Mouse (Mus musculus) right cerebral cortex, postnatal 25 days (tissue): ENCODE measurements around the gene Cish.

Experiments
- DNase-seq: peaks from one replicate; pipeline ENCODE4 v3.0.0; 2022

Cish gene

DNA sequence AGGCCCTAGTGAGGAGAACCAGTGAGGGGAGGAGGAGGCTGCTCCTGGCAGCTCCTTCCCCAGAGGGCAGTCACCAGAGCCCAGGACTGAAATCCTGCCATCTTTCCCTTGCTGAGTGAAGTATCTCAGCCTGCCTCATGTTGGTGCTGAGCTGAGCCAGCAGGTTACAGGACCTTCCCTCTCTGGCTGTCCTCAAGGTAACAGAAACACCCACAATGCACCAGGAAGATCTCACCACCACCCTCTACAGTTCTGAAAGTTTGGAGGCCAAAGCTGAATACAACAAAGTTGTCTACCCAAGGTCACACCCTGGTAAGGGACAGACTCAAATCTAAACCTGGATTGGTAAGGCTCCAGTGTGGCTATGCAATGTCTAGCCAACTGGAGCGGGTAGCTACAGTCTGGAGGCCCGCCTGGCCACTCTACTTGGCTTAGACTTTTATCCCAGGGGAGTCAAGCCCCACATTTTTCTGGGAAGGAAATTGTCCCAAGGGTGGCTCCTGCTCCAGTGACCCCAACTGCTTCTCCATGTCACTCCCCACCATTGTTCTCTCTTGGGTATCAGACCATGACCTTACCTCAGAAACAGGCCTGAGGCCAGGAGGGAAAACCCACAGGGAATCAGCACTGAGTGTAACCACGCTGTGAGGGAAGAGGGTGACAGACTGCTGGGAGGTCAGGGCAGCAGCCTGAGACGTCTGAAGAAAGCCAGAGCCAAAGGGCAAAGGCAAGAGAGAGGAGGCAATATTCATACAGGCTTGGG, 29.2 kb downstream of the Cish start:
- no peak for DNase-seq

- no peak for DNase-seq
These were observed 30.1 kb downstream of the Cish start for GRCm38 (mm10) chr9:107325904-107326303.

- no peak for DNase-seq
These were observed 32.2 kb downstream of the Cish start for GRCm38 (mm10) chr9:107327879-107328620.

DNA sequence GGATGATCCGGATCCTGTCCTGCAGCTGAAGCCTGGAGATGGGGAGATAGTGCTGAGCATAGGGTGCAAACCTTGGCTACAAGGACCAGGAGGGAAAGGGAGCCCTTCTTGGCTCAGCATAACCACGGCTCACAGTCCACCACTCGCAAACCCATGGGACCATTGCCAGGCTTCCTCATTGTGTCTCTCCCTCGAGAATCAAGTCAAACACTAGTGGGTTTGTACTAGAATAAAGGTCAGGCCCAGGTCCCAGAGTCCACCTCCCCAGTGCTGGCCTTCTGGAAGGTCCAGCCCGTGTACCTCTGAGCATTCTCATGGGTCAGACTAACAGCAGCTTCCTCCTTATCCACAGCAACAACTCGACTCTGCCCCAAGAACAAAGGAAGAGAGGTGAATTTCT, 35.0 kb downstream of the Cish start:
- no peak for DNase-seq

- DNase-seq: no peak
These were observed 37.9 kb downstream of the Cish start for GRCm38 (mm10) chr9:107333686-107334085.

- DNase-seq: no peak
These were observed 38.5 kb downstream of the Cish start for GRCm38 (mm10) chr9:107334356-107334755.

- no peak for DNase-seq
These were observed 39.2 kb downstream of the Cish start for GRCm38 (mm10) chr9:107335046-107335445.

DNA sequence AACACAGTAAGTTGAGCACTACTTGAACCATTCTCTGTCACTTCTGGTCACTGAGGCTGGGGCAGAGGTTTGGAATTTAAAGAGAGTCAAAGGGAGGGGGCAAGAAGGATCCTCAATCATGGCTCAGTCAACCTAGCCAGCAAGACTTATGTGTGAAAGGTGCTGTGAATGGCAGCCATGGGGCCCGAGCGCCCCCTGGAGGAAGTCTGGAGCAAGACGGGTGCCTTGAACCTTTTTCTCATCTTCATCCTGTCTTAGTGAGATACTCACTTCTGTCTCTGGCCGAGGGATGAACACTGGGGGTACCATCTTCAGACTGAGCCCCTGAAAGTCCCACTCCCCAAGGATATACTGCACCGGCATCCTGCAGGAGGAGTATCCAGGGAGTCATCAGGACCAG, 40.1 kb downstream of the Cish start:
- peak; percentile 59 for DNase-seq

GRCm38 (mm10) chr9:107336386-107336785, 40.6 kb downstream of the Cish start:
- DNase-seq: no peak

DNA sequence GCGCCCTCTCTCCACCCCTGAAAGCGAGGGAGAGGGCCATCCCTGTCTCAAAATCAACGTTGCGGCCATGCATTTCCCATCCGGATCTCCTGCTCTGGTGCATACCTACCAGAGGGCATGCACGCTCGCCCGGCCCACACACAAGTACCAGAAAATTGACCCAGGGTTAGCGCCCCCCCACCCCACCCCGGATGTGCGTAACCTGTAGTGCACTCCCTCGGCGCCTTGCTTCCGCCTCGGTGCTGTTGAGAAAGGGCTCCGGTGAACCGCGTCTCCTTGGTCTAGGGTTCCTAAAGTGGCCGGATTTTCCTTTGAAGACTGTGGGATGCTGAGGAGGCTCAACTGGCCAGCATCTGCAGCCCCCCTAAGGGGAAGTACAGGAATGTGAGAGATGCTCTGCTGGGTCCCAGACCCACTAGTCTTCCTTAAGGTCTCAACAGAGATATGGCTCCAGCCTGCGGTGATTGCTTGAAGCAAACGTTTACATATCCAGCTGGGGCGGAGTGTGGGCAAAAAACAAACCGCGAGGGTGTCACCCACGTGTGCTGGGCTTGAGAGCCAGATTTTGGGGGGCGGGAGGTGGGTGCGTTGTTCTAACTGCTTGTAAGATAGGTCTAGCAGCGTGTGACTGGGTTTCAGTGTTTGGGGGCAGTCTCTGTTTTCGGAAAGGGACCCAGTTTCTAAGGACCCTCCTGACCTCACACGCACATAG, 42.5 kb downstream of the Cish start, which contains the start of gene Hemk1:
Hemk1 (minus strand) TSS at position 179 of the 712 bp plus-strand sequence.
- DNase-seq: peak; percentile 78

DNA sequence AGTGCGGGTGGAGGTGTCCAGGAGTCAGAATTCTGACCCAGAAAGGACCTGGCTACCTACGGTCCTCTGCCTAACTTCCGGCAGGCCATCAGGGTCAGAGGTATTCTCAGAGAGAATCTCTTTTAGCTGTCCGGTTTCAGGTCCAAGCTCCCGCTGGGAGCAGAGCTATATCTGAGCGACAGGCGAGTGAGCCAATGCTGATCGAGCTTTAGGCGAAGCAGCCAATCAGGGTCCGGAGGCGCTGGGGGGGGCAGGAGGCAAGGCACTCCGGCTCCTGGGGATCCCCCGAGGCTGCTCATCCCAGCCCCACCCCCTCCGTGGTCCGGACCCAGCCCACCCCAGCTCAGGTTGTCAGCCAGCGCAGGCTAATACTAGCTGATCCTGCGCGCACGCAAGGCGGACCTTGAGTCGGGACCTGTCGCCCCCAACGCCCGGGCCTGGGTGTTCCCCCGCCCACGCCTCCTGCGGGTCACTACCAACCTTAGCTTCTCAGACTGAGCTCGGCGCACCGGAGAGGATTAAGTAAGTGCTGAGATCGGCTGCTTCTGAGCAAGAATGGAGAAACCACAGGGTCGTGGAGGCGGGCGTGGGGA, 44.5 kb downstream of the Cish start, which contains the start of gene 6430571L13Rik:
6430571L13Rik (plus strand) TSS at position 336 of the 593 bp plus-strand sequence.
- DNase-seq: peak; percentile 90

- no peak for DNase-seq
These were observed 45.3 kb downstream of the Cish start for GRCm38 (mm10) chr9:107340911-107341645.

- no peak for DNase-seq
These were observed 46.4 kb downstream of the Cish start for GRCm38 (mm10) chr9:107342201-107342709.

DNA sequence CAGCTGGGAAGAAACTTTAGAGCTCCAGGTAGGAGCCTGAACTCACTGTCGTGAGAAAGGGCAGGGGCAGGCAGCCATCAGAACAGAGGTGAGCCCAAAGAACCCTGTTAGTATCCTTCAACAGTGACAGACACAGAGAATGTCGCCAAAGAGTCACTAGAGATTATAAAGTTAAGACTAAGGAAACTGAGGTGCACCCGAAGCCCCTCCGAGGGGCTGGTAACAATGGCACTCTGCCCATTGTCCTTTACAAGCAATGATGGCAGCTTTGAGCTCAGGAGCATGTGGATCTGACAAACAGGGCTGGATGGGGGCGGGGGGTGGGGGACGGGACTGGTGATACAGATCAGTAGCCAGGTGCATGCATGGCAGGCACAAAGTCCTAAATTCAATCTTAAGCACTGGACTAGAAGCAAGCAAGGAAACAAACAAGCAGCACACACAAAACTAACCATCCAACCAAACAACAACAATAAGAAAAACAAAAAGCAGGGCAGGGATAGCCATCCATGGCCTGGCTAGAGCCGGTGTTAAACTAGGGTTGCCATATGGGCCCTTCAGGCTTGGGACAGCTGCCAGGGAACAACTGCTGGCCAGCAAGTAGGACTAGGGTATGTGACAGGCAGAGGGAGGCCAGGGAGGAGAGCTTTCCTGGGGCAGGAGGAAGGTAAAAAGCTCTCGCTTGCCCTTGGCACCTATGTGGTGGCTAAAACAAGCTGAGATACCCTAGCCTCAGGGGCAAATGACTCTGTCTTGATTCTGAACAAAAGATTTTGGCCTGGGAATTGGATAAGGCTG, 47.5 kb downstream of the Cish start:
- DNase-seq: no peak

DNA sequence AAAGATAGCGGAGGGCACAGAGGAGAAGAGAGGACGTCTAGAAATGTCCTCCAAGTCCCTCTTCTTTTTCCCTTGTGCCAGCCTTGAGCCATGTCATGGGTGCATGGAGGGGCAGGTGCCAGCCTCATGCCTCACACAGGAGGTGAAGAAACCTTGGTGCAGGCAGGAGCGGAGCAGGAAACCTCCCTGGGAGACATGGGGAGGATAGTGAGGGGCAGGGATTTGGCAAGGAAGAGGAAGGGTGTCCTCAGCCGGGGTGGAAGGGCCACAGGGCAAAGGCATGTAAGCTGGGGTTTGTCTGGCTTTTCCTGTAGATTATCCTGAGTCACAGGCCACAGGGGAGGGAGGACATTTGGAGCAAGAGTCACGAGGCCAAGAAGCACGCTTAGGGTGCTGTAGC, 48.2 kb downstream of the Cish start:
- no peak for DNase-seq

- no peak for DNase-seq
These were observed 50.3 kb downstream of the Cish start for GRCm38 (mm10) chr9:107346081-107346480.

GRCm38 (mm10) chr9:107347586-107348183, 51.9 kb downstream of the Cish start:
- DNase-seq: no peak

- no peak for DNase-seq
These were observed 53.5 kb downstream of the Cish start for GRCm38 (mm10) chr9:107349321-107349720.
